Mouse (Mus musculus) MEL (cell line): ENCODE data around the gene Plin1. TPM values are rescaled to one million over a fixed set of nuclear protein-coding genes. Genes with fewer than 3 reads are reported as not detected.

ENCODE experiments used
- DNase-seq: peaks from one replicate; pipeline ENCODE4 v3.0.0; 2011; ENCODE audit warnings: low read depth, low spot score
- H3K27ac ChIP-seq: 2 replicates; pipeline ENCODE4 v1.5.1; 2012; ENCODE audit warnings: low read depth, mild to moderate bottlenecking, control low read depth, low read length, moderate library complexity; ENCODE audit not compliant: control insufficient read depth
- H3K27me3 ChIP-seq, 2 experiments: fragments of 150-350 bp in 1 of 2; sonication (generic) in 1 of 2; 2 replicates each; pipeline ENCODE4 v1.6.1; 2012; ENCODE audit warnings: low read length in 2 of 2, mild to moderate bottlenecking in 2 of 2, improper control_type of control experiment in 1 of 2, moderate library complexity in 1 of 2; ENCODE audit not compliant: insufficient read depth in 2 of 2, control insufficient read depth in 1 of 2
- H3K36me3 ChIP-seq, 2 experiments: 2 replicates each; pipeline ENCODE4 v1.6.1; 2012 to 2014; ENCODE audit warnings: low read length in 2 of 2, improper control_type of control experiment in 1 of 2, inconsistent platforms in 1 of 2, mild to moderate bottlenecking in 1 of 2; ENCODE audit not compliant: insufficient read depth in 2 of 2, control insufficient read depth in 1 of 2
- H3K4me1 ChIP-seq, 2 experiments: fragments of 150-350 bp in 1 of 2; sonication (generic) in 1 of 2; 2 replicates each; pipeline ENCODE4 v1.6.1; 2012; ENCODE audit warnings: low read length in 2 of 2, improper control_type of control experiment in 1 of 2, mild to moderate bottlenecking in 1 of 2; ENCODE audit not compliant: insufficient read depth in 2 of 2, control insufficient read depth in 1 of 2
- H3K4me3 ChIP-seq, 2 experiments: fragments of 150-350 bp in 1 of 2; sonication (generic) in 1 of 2; 2 replicates each; pipeline ENCODE4 v1.5.1; 2012; ENCODE audit warnings: low read depth in 2 of 2, low read length in 2 of 2, mild to moderate bottlenecking in 2 of 2, moderate library complexity in 2 of 2, control low read depth in 1 of 2, improper control_type of control experiment in 1 of 2; ENCODE audit not compliant: control insufficient read depth in 1 of 2, insufficient read depth in 1 of 2
- H3K79me2 ChIP-seq: 2 replicates; pipeline ENCODE4 v1.6.1; 2012; ENCODE audit warnings: mild to moderate bottlenecking, low read length, moderate library complexity; ENCODE audit not compliant: control insufficient read depth, poor library complexity, insufficient read depth
- H3K9ac ChIP-seq: 2 replicates; pipeline ENCODE4 v1.6.1; 2012; ENCODE audit warnings: low read depth, mild to moderate bottlenecking, control low read depth, low read length, moderate library complexity; ENCODE audit not compliant: control insufficient read depth, poor library complexity, severe bottlenecking
- H3K9me3 ChIP-seq: fragments of 150-350 bp; sonication (generic); replicated peaks from 2 replicates; pipeline ENCODE4 v1.6.1; 2012; ENCODE audit warnings: mild to moderate bottlenecking, low read length, improper control_type of control experiment, moderate library complexity; ENCODE audit not compliant: insufficient read depth
- CHD1 ChIP-seq: IDR thresholded peaks from 2 replicates; pipeline ENCODE4 v1.6.1; 2012; ENCODE audit warnings: low read depth, mild to moderate bottlenecking, inconsistent platforms, low read length, improper control_type of control experiment
- CHD2 ChIP-seq: IDR thresholded peaks from 2 replicates; pipeline ENCODE4 v1.6.1; 2011; ENCODE audit warnings: low read length, improper control_type of control experiment
- CTCF ChIP-seq, 3 experiments: IDR thresholded peaks in 2 of 3; conservative IDR thresholded peaks in 1 of 3; 2 replicates each; pipeline ENCODE4 v1.5.1; 2011 to 2012; ENCODE audit warnings: low read length in 3 of 3, low read depth in 2 of 3, mild to moderate bottlenecking in 2 of 3, improper control_type of control experiment in 1 of 3, inconsistent platforms in 1 of 3, mixed read lengths in 1 of 3, moderate library complexity in 1 of 3; ENCODE audit not compliant: control insufficient read depth in 1 of 3, insufficient read depth in 1 of 3, poor library complexity in 1 of 3, severe bottlenecking in 1 of 3
- E2F4 ChIP-seq: IDR thresholded peaks from 2 replicates; pipeline ENCODE4 v1.6.1; 2011; ENCODE audit warnings: low read depth, low read length, improper control_type of control experiment, borderline replicate concordance
- EP300 ChIP-seq, 2 experiments: IDR thresholded peaks; 2 replicates each; pipeline ENCODE4 v1.6.1; 2011; ENCODE audit warnings: improper control_type of control experiment in 2 of 2, low read length in 2 of 2, low read depth in 1 of 2, mild to moderate bottlenecking in 1 of 2
- ETS1 ChIP-seq: IDR thresholded peaks from 2 replicates; pipeline ENCODE4 v1.6.1; 2012; ENCODE audit warnings: low read depth, mild to moderate bottlenecking, inconsistent platforms, low read length, improper control_type of control experiment, moderate library complexity
- GABPA ChIP-seq: IDR thresholded peaks from 2 replicates; pipeline ENCODE4 v1.6.1; 2012; ENCODE audit warnings: low read depth, mild to moderate bottlenecking, inconsistent platforms, low read length, improper control_type of control experiment, moderate library complexity
- GATA1 ChIP-seq: IDR thresholded peaks from 2 replicates; pipeline ENCODE4 v1.6.1; 2011; ENCODE audit warnings: low read depth, low read length, improper control_type of control experiment
- HCFC1 ChIP-seq: IDR thresholded peaks from 2 replicates; pipeline ENCODE4 v1.6.1; 2012; ENCODE audit warnings: low read depth, mild to moderate bottlenecking, inconsistent platforms, low read length, improper control_type of control experiment, moderate library complexity
- JUND ChIP-seq: IDR thresholded peaks from 2 replicates; pipeline ENCODE4 v1.6.1; 2011; ENCODE audit warnings: low read depth, mild to moderate bottlenecking, improper control_type of control experiment, low read length
- MAFK ChIP-seq: IDR thresholded peaks from 2 replicates; pipeline ENCODE4 v1.6.1; 2011; ENCODE audit warnings: low read depth, mild to moderate bottlenecking, low read length, improper control_type of control experiment, borderline replicate concordance
- MAX ChIP-seq: IDR thresholded peaks from 2 replicates; pipeline ENCODE4 v1.6.1; 2011; ENCODE audit warnings: low read length, improper control_type of control experiment
- MAZ ChIP-seq: IDR thresholded peaks from 2 replicates; pipeline ENCODE4 v1.6.1; 2012; ENCODE audit warnings: low read depth, mild to moderate bottlenecking, inconsistent platforms, low read length, improper control_type of control experiment
- MXI1 ChIP-seq: IDR thresholded peaks from 2 replicates; pipeline ENCODE4 v1.6.1; 2011; ENCODE audit warnings: mild to moderate bottlenecking, low read depth, low read length, improper control_type of control experiment
- NELFE ChIP-seq: IDR thresholded peaks from 2 replicates; pipeline ENCODE4 v1.6.1; 2011; ENCODE audit warnings: low read depth, low read length, improper control_type of control experiment
- POLR2A ChIP-seq, 2 experiments: IDR thresholded peaks; 2 replicates each; pipeline ENCODE4 v1.6.1; 2011 to 2012; ENCODE audit warnings: low read length in 2 of 2, mild to moderate bottlenecking in 2 of 2, control low read depth in 1 of 2, improper control_type of control experiment in 1 of 2, low read depth in 1 of 2, moderate library complexity in 1 of 2; ENCODE audit not compliant: control insufficient read depth in 1 of 2, insufficient read depth in 1 of 2, poor library complexity in 1 of 2
- POLR2AphosphoS2 ChIP-seq: IDR thresholded peaks from 2 replicates; pipeline ENCODE4 v1.6.1; 2011; ENCODE audit warnings: low read length, improper control_type of control experiment
- RCOR1 ChIP-seq: IDR thresholded peaks from 2 replicates; pipeline ENCODE4 v1.6.1; 2012; ENCODE audit warnings: low read depth, mild to moderate bottlenecking, inconsistent platforms, low read length, improper control_type of control experiment
- SIN3A ChIP-seq: IDR thresholded peaks from 2 replicates; pipeline ENCODE4 v1.6.1; 2012; ENCODE audit warnings: low read length, improper control_type of control experiment, inconsistent platforms
- TAL1 ChIP-seq: IDR thresholded peaks from 2 replicates; pipeline ENCODE4 v1.6.1; 2012; ENCODE audit warnings: mild to moderate bottlenecking, inconsistent platforms, low read length, moderate library complexity, mixed read lengths
- TBP ChIP-seq: IDR thresholded peaks from 2 replicates; pipeline ENCODE4 v1.8.0; 2011; ENCODE audit warnings: low read depth, low read length, improper control_type of control experiment
- TCF12 ChIP-seq: IDR thresholded peaks from 2 replicates; pipeline ENCODE4 v1.6.1; 2014; ENCODE audit warnings: low read depth, mild to moderate bottlenecking, inconsistent platforms, low read length, improper control_type of control experiment, moderate library complexity
- UBTF ChIP-seq: IDR thresholded peaks from 2 replicates; pipeline ENCODE4 v1.6.1; 2012; ENCODE audit warnings: low read depth, mild to moderate bottlenecking, inconsistent platforms, low read length, improper control_type of control experiment, moderate library complexity, borderline replicate concordance; ENCODE audit not compliant: insufficient read depth
- USF1 ChIP-seq: IDR thresholded peaks from 2 replicates; pipeline ENCODE4 v1.6.1; 2014; ENCODE audit warnings: low read depth, mild to moderate bottlenecking, inconsistent platforms, low read length, improper control_type of control experiment, moderate library complexity
- USF2 ChIP-seq, 2 experiments: IDR thresholded peaks; 2 replicates each; pipeline ENCODE4 v1.6.1; 2011 to 2012; ENCODE audit warnings: improper control_type of control experiment in 2 of 2, low read length in 2 of 2, borderline replicate concordance in 1 of 2, inconsistent platforms in 1 of 2, low read depth in 1 of 2, mild to moderate bottlenecking in 1 of 2; ENCODE audit not compliant: insufficient read depth in 1 of 2
- ZKSCAN1 ChIP-seq: IDR thresholded peaks from 2 replicates; pipeline ENCODE4 v1.6.1; 2012; ENCODE audit warnings: low read depth, mild to moderate bottlenecking, inconsistent platforms, low read length, improper control_type of control experiment, moderate library complexity
- ZMIZ1 ChIP-seq: IDR thresholded peaks from 2 replicates; pipeline ENCODE4 v1.6.1; 2012; ENCODE audit warnings: low read depth, mild to moderate bottlenecking, inconsistent platforms, low read length, improper control_type of control experiment, moderate library complexity
- ZNF384 ChIP-seq: IDR thresholded peaks from 2 replicates; pipeline ENCODE4 v1.6.1; 2012; ENCODE audit warnings: low read depth, mild to moderate bottlenecking, inconsistent platforms, low read length, improper control_type of control experiment
- polyA plus RNA-seq, 2 experiments: library from polyadenylated mRNA; stranded (reverse) in 1 of 2; unstranded in 1 of 2; fragments of >175 nt in 1 of 2; fragments of >200 nt in 1 of 2; gene quantifications; 2 replicates each; pipeline versions ENCODE4 v1.2.1 to v1.2.4; 2012; ENCODE audit warnings: low replicate concordance in 2 of 2, low read depth in 1 of 2; ENCODE audit not compliant: insufficient read length in 2 of 2, insufficient read depth in 1 of 2, missing spikeins in 1 of 2
- total RNA-seq: library from RNA; depleted of rRNA; stranded (reverse); fragments of 300-350 nt; gene quantifications from 2 replicates; pipeline ENCODE4 v1.2.3, GENCODE M21; 2012

The Plin1 gene
- total and polyA plus RNA-seq, 3 experiments: 0.08 to 0.19 TPM; not detected in 1

DNA sequence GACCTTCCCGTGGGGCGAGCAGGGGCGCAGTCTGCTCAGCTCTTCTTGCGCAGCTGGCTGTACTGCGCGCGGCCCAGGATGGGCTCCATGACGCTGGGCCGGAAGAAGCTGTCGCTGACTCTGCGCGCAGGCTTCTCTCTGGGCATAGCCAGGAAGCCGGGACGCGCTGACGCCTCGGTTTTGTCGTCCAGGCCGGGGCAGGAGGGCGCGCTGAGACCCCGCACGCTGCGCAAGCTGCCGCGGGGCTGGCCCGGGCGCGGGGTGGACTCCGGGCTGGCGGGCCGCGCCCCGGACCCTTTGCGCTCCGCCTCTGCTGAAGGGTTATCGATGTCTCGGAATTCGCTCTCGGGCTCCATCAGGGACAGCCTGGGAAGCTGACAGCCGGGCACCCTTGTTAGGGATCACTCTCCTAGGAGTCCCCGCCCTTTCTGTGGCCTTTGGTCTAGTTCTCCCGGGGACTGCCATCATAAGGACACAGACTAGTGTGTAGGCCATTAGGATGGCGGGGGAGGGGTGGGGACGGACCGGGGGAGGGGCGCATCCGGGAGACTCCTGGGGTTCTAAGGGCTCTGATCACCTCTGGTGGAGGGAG lies 11.2 kb downstream of the Plin1 start:
- TF ChIP-seq MAX: no peak
- no peak for TF ChIP-seq USF2 (IDR thresholded peaks at IDR 0.05; ENCODE audit: borderline replicate concordance in 1 of 2, insufficient read depth in 1 of 2, low read depth in 1 of 2, low read length in 2 of 2)
- TF ChIP-seq CTCF (IDR thresholded peaks at IDR 0.05 in 2 of 3, conservative IDR thresholded peaks at IDR 0.05 in 1 of 3; ENCODE audit: control insufficient read depth in 1 of 3, insufficient read depth in 1 of 3, low read depth in 2 of 3, low read length in 3 of 3, poor library complexity in 1 of 3, severe bottlenecking in 1 of 3): no peak
- no peak for TF ChIP-seq GATA1
- TF ChIP-seq ZKSCAN1: no peak
- TF ChIP-seq POLR2A (IDR thresholded peaks at IDR 0.05; ENCODE audit: control insufficient read depth in 1 of 2, insufficient read depth in 1 of 2, low read depth in 1 of 2, low read length in 2 of 2, poor library complexity in 1 of 2): no peak
- H3K9ac ChIP-seq: no peak overlapping the region
- no peak overlapping the region for H3K27ac ChIP-seq
- no peaks in the 10 kb centered on the region for H3K4me1 ChIP-seq
- DNase-seq: no peak
- H3K79me2 ChIP-seq: no peaks in the 10 kb centered on the region
- H3K9me3 ChIP-seq: no peaks in the 10 kb centered on the region
- no peak overlapping the region for H3K4me3 ChIP-seq
- H3K27me3 ChIP-seq: no peaks in the 10 kb centered on the region
- no peaks in the 10 kb centered on the region for H3K36me3 ChIP-seq

DNA sequence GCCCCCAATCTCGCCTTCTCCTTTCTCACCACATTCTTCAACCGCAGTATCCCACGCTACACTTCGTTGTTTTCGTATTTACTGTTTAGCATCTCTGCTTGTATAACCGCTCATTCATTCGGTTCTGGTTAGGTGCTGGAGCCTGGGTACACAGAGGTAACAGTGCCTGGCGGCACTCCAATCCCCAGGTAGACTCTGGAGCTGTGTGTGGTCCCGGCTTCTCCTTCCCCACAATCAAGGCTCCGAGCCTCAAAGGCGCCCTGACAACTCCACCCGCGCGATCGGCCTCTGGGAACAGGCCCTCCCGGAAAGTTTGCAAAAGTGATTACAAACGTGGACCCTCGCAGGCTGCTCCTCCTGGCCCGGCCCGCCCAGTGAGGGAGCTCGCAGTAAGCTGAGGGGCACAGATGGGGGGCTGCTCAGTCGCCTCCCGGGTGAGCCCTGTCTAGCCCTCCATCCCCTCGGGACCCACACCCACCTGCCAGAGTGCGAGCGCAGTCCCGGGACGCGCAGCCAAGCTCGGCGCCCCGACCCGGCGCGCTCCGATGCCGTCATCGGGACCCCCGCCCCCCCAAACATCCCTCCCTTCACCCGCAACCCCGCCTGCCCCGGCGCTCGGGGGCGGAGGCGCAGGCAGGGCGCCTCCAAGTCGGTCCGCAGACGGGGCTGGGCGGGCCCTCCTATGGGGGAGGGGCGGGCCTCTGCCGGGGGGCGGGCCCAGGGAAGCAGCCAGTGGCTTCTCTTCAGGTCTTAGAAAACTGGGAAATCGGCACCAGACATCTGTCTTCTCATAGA lies 17.3 kb downstream of the Plin1 start, which contains the start of gene Kif7:
Kif7 (minus strand) TSS at position 534 of the 795 bp plus-strand sequence.
- Histone ChIP-seq H3K27me3 (no peaks in the 10 kb centered on the region), H3K36me3 (peaks cover 0 to 3% of the 10 kb centered on the region in 2 experiments; a peak in 2 of 4 replicates), H3K27ac (no peak within 1 kb of the TSS), H3K9ac (peak within 1 kb of the TSS; percentile 84), H3K4me3 (peak within 1 kb of the TSS; percentile 71 to 93), H3K9me3 (no peaks in the 10 kb centered on the region), H3K4me1 (peaks cover 3 to 8% of the 10 kb centered on the region in 2 experiments; a peak in 3 of 4 replicates), H3K79me2 (peaks cover 1% of the 10 kb centered on the region; the same call in 1 of the 2 replicates)
- DNase-seq: peak; percentile 93
- peak; percentile 41; the same call in 1 of the 2 replicates for TF ChIP-seq ETS1
- TF ChIP-seq MAFK: no peak
- TF ChIP-seq POLR2AphosphoS2: peak; percentile 56; the same call in 1 of the 2 replicates
- TF ChIP-seq USF2 (IDR thresholded peaks at IDR 0.05; ENCODE audit: borderline replicate concordance in 1 of 2, insufficient read depth in 1 of 2, low read depth in 1 of 2, low read length in 2 of 2): no peak
- TF ChIP-seq CHD1: no peak
- no peak for TF ChIP-seq ZKSCAN1
- TF ChIP-seq MAX: no peak
- peak; percentile 81 for TF ChIP-seq NELFE
- TF ChIP-seq JUND: no peak
- no peak for TF ChIP-seq TAL1
- TF ChIP-seq MXI1: peak; percentile 76
- no peak for TF ChIP-seq TBP
- TF ChIP-seq ZNF384: no peak
- TF ChIP-seq CHD2: no peak
- TF ChIP-seq CTCF (IDR thresholded peaks at IDR 0.05 in 2 of 3, conservative IDR thresholded peaks at IDR 0.05 in 1 of 3; ENCODE audit: control insufficient read depth in 1 of 3, insufficient read depth in 1 of 3, low read depth in 2 of 3, low read length in 3 of 3, poor library complexity in 1 of 3, severe bottlenecking in 1 of 3): no peak
- TF ChIP-seq RCOR1: no peak
- TF ChIP-seq UBTF: no peak
- TF ChIP-seq EP300 (IDR thresholded peaks at IDR 0.05; ENCODE audit: low read depth in 1 of 2, low read length in 2 of 2): no peak
- peak; percentile 81 for TF ChIP-seq HCFC1
- TF ChIP-seq E2F4: no peak
- TF ChIP-seq GABPA: no peak
- peak; percentile 84 for TF ChIP-seq SIN3A
- no peak for TF ChIP-seq USF1
- no peak for TF ChIP-seq ZMIZ1
- TF ChIP-seq TCF12: 0 out of 2 replicates have a peak, but pooled peaks have one; percentile 28
- no peak for TF ChIP-seq GATA1
- peak; percentile 97 for TF ChIP-seq MAZ
